Mouse (Mus musculus): Measurements from ENCODE around the gene Tmem237. TPM values are rescaled to one million over a fixed set of nuclear protein-coding genes. Genes with fewer than 3 reads are reported as not detected.

Gene Tmem237
- polyA plus RNA-seq (2015; fragmentation: Illumina TruSeq; extraction: RNeasy Lipid Tissue Mini Kit (QIAGEN cat#74804); ENCODE audit: insufficient read depth, low read depth, low replicate concordance), result 3.0 TPM

GRCm38 (mm10) chr1:59119720-59120457, at the start of gene Tmem237:
Gene Tmem237 (minus strand): TSS chr1:59120408.

GRCm38 (mm10) chr1:59163030-59163461, 42.8 kb upstream of the Tmem237 start, which contains the start of gene Mpp4:
Gene Mpp4 (minus strand): TSS chr1:59163389.

GRCm38 (mm10) chr1:59094705-59095104, 25.5 kb downstream of the Tmem237 start, which contains the start of gene C2cd6:
Gene C2cd6 (minus strand): TSS chr1:59094900.

Other genes with a start within 250 kb of the Tmem237 start
- 8.3 TPM for gene Trak2, start 147.0 kb downstream of the Tmem237 start, polyA plus RNA-seq (2015; fragmentation: Illumina TruSeq; extraction: RNeasy Lipid Tissue Mini Kit (QIAGEN cat#74804); ENCODE audit: insufficient read depth, low read depth, low replicate concordance)
- gene Stradb, start 146.9 kb downstream of the Tmem237 start, polyA plus RNA-seq (2015; fragmentation: Illumina TruSeq; extraction: RNeasy Lipid Tissue Mini Kit (QIAGEN cat#74804); ENCODE audit: insufficient read depth, low read depth, low replicate concordance), result 4.6 TPM
- not detected for gene C2cd6, start 25.5 kb downstream of the Tmem237 start, polyA plus RNA-seq (2015; fragmentation: Illumina TruSeq; extraction: RNeasy Lipid Tissue Mini Kit (QIAGEN cat#74804); ENCODE audit: insufficient read depth, low read depth, low replicate concordance)
- not detected for gene Mpp4, start 43.0 kb upstream of the Tmem237 start, polyA plus RNA-seq (2015; fragmentation: Illumina TruSeq; extraction: RNeasy Lipid Tissue Mini Kit (QIAGEN cat#74804); ENCODE audit: insufficient read depth, low read depth, low replicate concordance)
- gene Als2, start 116.8 kb upstream of the Tmem237 start, polyA plus RNA-seq (2015; fragmentation: Illumina TruSeq; extraction: RNeasy Lipid Tissue Mini Kit (QIAGEN cat#74804); ENCODE audit: insufficient read depth, low read depth, low replicate concordance), result 2.9 TPM
- not detected for gene Cdk15, start 136.5 kb upstream of the Tmem237 start, polyA plus RNA-seq (2015; fragmentation: Illumina TruSeq; extraction: RNeasy Lipid Tissue Mini Kit (QIAGEN cat#74804); ENCODE audit: insufficient read depth, low read depth, low replicate concordance)